Mouse (Mus musculus): ENCODE measurements around the gene Tle2.

The Tle2 gene

GRCm38 (mm10) chr10:81575208-81575631 lies 859 bp downstream of the Tle2 start:
- no peak for DNase-seq (ENCODE audit: low spot score)

DNA sequence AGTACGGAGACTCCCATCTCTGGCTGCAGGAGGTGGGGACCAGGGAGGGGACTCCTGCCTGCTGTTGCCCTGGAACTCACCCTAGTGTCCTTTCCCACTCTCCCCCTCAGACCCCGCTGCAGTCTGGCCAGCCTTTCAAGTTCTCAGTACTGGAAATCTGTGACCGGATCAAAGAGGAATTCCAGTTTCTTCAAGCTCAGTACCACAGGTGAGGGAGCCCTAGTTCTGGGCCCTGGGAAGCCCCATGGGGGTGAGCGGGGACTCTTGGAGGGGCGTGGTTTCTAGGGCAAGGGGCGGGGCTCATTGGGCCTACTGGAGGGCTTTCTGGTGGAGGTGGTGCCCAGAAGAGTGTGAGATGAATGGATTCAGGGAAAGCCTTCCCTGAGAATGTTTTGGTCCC lies 1.3 kb downstream of the Tle2 start:
- no peak for DNase-seq (ENCODE audit: low spot score)

DNA sequence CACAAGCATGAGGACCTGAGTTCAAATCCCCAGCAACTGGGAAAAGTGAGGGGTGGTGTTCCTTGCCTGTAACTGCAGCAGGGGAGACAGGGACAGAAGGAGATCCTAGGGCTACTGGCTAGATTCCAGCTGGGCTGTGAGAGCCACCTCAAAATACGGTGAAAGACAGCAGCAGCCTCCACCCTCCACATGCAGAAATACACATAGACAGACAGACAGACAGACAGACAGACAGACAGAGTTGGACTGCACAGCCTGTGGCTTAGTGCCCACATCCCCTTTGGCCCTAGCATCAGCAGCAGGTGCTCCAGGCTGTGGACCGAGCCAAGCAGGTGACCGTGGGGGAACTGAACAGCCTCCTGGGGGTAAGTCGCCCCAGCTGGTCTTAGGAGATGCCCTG lies 5.6 kb downstream of the Tle2 start:
- DNase-seq (ENCODE audit: low spot score) = no peak

DNA sequence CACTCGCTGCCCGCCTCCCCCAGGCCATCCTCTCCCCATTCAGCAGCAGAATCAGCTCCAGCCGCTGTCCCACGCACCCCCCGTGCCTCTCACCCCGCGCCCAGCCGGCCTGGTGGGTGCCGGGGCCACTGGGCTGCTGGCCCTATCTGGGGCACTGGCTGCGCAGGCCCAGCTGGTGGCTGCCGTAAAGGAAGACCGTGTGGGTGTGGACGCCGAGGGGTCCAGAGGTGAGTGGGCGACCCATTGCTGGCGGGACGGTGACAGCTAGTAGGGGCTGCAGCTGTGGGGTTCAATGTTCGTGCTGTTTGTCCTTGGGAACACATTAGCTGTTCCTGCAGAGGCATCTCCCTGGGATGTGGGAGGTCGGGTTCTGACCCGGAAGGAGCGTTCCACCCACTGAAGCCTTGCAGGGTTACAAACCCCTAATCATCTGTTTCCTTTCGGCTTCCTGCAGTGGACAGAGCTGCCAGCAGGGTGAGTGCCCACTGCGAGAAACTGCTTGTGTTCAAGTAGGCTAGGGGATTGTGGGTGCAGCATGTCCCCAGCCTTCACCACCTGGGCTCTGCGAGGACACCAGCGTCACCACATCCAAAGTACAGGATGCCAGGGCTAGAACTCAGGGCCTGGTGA lies 6.2 kb downstream of the Tle2 start:
- DNase-seq (ENCODE audit: low spot score) = no peak

DNA sequence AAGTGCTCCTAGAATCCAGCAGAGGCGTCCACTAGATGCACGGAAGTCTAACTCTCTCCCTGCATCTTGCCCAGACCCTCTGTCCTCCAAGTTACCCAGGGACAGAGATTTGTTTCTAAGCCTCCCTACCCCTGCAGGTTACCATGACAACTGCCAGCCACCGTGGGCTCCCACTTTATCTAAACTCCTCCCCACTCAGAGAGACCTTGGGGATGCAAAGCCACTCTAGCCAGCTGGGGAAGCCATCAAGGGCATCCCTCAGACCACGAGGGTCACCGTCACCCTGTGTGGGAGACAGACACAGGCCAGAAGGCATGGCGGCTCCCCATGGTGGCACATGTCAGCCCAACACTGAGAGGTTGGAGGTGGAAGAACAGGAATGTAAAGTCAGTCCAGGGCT lies 9.0 kb downstream of the Tle2 start:
- no peak for DNase-seq (ENCODE audit: low spot score)

- no peak for DNase-seq (ENCODE audit: low spot score)
These were observed 14.4 kb downstream of the Tle2 start for GRCm38 (mm10) chr10:81588739-81589138.

DNA sequence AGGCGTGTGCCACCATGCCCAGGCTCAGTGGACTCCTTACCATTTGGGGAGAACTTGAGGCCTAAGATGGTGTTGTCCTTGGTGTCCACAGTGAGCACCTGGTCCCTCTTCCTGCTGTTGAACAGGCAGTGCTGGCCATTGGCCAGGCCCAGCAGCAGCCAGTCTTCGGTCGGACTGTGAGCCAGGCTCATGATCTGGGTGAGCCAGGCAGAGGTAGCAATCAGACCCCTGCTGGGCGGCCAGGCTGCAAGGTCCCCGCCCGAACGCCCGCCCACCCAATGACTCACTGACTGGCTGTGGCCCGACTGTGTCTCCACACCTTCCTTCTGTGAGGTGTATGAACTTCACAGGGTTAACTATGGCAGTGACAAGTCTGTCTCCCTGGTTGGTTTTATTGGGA lies 17.5 kb downstream of the Tle2 start:
- no peak for DNase-seq (ENCODE audit: low spot score)

DNA sequence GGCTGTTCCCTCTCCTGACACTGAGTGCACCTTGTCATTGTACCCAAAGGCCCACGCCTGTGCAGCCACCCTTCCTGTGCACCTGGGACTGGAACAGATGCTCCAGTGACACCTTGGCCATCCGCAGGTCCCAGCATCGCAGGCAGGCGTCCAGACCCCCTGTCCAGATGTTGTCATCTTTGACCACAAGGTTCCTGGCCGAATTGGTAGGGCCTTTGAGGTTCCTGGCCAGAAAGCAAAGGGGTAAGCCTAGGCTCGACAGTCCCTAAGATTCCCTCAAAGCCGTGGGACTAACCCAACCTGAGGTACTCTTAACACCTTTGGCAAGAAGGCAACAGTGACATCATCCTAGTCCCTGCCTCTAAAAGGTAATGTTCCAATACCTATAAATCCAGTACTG lies 18.3 kb downstream of the Tle2 start:
- DNase-seq (ENCODE audit: low spot score) = no peak

- DNase-seq (ENCODE audit: low spot score) = no peak
These were observed 18.9 kb downstream of the Tle2 start for GRCm38 (mm10) chr10:81593223-81593622.

- DNase-seq (ENCODE audit: low spot score) = no peak
These were observed 19.6 kb downstream of the Tle2 start for GRCm38 (mm10) chr10:81593935-81594334.

GRCm38 (mm10) chr10:81595599-81595998 lies 21.2 kb downstream of the Tle2 start:
- DNase-seq (ENCODE audit: low spot score) = no peak

GRCm38 (mm10) chr10:81596611-81597010 lies 22.2 kb downstream of the Tle2 start:
- peak; percentile 28 for DNase-seq (ENCODE audit: low spot score)

- DNase-seq (ENCODE audit: low spot score) = peak; percentile 64
These were observed 23.0 kb downstream of the Tle2 start for GRCm38 (mm10) chr10:81597137-81597950.

GRCm38 (mm10) chr10:81598342-81598741 lies 24.0 kb downstream of the Tle2 start:
- no peak for DNase-seq (ENCODE audit: low spot score)

DNA sequence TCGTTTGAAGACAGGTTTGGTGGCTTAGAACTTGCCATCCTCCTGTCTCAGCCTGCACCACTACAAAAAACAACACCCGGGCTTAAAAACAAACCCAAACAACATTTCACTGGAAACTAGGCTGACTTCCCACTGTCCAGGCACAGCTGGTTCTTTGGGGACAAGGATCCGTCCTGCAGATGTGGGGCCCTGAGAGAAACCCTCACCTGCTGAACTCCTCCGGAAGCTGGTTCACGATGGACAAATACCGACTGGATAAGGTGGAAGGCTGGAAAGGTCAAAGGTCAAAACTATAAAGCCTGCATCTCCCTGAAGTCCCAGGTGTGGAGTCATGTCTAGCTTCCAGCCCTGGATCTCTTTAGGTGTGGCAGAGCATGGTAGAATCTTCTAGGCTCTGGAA lies 24.5 kb downstream of the Tle2 start:
- DNase-seq (ENCODE audit: low spot score) = no peak

GRCm38 (mm10) chr10:81599630-81600029 lies 25.3 kb downstream of the Tle2 start:
- DNase-seq (ENCODE audit: low spot score) = no peak

DNA sequence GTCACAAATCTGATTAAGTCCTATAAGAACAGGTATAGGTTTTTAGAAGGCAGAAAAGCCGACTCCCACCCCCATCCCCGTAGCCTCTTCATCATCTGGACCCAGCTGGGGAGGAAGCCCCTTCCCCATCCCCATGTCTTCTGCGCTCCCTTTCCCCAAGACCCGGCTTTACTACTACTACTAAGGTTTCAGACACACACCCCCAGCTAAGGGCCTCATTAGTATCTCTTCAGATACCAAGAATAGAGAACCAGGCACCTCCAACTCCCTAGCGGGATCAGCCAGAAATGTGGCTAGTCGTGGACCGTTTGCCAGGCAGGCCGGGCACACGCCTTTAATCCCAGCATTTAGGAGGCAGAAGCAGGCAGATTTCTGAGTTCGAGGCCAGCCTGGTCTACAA lies 25.7 kb downstream of the Tle2 start:
- DNase-seq (ENCODE audit: low spot score) = no peak

GRCm38 (mm10) chr10:81600738-81601203 lies 26.4 kb downstream of the Tle2 start, which contains the start of gene Tle6:
TSS of gene Tle6 (minus strand) at chr10:81601073.
- peak; percentile 96 for DNase-seq (ENCODE audit: low spot score)

DNA sequence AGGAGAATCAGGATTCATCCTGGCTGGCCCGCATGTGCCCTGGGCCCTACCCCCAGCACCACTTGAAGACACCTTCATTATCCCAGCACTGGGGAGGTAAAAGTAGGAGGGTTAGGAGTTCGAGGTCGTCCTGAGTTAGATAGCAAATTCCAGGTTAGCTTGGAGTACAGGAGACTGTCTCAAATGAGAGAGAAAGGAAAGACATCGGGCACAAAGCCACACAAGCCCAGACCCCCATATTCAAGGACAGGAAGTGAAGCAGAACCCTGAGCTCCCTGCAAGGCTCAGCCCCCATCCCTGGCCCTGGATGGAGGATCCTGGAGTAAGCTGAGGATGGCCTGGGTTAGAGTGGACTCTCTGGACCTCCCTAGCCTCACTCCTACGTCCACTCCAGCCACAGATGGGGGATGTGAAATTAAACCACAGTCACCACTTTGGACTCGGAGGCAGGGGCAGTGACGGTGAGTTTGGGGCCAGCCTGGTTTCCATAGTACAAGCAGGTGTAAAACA lies 27.1 kb downstream of the Tle2 start:
- DNase-seq (ENCODE audit: low spot score) = no peak

GRCm38 (mm10) chr10:81602741-81603151 lies 28.4 kb downstream of the Tle2 start:
- DNase-seq (ENCODE audit: low spot score) = peak; percentile 50

DNA sequence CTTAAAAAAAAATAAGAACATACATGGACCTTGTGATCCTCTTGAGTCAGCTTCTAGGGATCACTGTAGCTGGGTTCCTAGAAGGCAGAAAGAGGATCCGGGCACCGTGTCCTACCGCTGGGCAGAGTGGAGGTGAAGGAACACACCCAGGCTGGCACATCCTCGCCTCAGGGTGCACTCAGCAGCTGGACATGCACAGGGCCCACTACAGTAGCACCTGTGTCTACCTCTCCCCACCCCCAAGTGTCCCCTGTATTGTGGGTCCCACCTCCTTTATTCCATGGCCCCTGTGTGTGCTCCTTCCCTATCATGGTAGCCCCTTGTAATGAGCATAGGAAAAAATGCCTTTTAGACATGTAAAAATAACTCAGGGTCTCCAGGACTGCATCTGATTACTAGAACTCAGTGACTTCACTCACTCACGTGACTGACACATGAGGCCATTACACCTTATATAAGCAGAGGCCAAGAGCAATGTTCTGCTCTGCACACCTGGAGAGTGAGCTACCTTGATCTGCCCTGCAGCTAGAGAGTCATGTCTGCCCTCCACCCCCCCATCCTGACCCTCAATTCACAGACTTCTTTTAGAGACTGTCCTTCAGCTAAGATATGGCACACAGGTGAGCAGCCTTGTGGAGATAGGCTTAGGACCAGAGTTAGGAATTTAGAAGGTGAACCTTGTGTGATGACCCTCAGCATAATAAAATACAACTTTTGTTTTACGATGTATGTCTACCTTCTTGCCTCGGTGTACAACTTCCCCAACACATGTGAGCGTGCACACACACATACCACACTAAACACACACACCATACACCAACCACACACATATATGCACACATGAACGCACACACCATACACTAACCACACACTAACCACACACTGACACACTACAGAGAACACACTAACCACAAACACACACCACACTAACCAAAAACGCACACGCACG lies 29.9 kb downstream of the Tle2 start:
- no peak for DNase-seq (ENCODE audit: low spot score)
